Mouse (Mus musculus): ENCODE data around the gene Vamp2.

DNA sequence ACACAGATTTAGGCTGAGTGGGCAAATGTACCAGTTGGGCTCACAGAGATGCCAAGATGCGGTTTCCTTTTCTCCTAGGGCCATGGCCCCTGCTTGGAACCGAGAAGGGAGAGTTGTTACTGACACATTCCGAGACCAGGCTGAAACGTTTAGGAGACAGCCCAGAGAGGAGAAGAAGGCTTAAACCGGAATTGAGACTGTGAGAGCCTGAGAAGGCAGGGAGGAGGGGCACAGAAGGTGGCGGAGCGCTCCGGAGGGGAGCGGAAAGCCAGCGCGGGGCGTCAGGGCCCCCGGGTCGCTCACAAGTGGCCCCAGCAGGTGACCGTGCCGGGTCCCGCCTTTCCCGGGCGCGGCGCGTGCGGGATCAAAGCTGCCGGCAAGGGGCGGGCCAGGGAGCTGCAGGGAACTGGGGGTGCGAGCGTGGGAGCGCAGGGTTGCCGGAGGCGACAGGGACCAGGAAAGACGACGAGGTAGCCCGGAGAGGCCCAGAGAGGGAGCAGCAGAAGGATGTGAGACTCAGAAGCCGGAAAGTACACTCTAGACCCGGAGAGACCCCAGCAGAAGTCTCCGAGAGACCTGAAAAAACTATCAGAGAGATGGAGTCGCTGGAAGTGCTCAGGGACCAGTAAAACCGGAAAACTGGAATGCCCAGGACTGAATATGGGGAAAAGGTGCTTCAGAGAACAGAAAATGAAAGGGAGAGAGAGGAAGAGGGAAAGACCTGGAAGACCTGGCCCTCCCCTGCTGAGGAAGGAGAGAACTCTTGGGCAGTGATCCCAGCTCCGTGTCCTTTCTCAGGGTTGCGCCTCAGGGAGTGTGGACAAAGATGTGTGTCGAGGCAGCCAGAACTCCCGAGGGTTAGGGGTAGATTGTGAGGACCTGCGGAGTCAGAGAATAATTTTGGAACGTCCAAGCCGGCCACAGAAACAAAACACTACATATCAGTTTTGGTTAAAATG, 29.7 kb downstream of the Vamp2 start:
- TF ChIP-seq CTCF (IDR thresholded peaks at IDR 0.05; ENCODE audit: low read depth, low read length) (no peak), TAL1 (conservative IDR thresholded peaks at IDR 0.05; ENCODE audit: low read depth, low read length) (no peak)

Measured in G1E (cell line).